Mouse (Mus musculus) E14TG2a.4 (cell line): ENCODE data around the gene Sox5.

Experiments
- CTCF ChIP-seq: conservative IDR thresholded peaks from 2 replicates; pipeline ENCODE4 v1.5.1; 2014; ENCODE audit warnings: low read length
- NANOG ChIP-seq: IDR thresholded peaks from 2 replicates; pipeline ENCODE4 v1.6.1; 2014; ENCODE audit warnings: borderline replicate concordance, low read length, mixed read lengths
- POU5F1 ChIP-seq: IDR thresholded peaks from 2 replicates; pipeline ENCODE4 v1.6.1; 2014; ENCODE audit warnings: low read length, borderline replicate concordance

- TF ChIP-seq CTCF (no peak), POU5F1 (no peak), NANOG (no peak)
Measured at GRCm38 (mm10) chr6:144033191-144033590, 748.6 kb downstream of the Sox5 start.
